Mouse (Mus musculus) hindbrain, embryonic 15.5 days (tissue): Measurements from ENCODE around the gene Dnajb5. TPM values are rescaled to one million over a fixed set of nuclear protein-coding genes. Genes with fewer than 3 reads are reported as not detected.

ENCODE experiments used
- ATAC-seq: fragments of 200-750 bp; cut with Nextera tagmentation; 2 replicates; pipeline ENCODE4 v1.8.0; 2017; ENCODE audit warnings: low read depth, moderate number of reproducible peaks, moderate TSS enrichment; ENCODE audit not compliant: low FRiP score
- H3K27ac ChIP-seq: fragments of 300-500 bp; sonication (generic); replicated peaks from 2 replicates; pipeline ENCODE4 v1.5.1; 2015; ENCODE audit warnings: mild to moderate bottlenecking, inconsistent platforms
- H3K27me3 ChIP-seq: fragments of 300-500 bp; sonication (generic); 2 replicates; pipeline ENCODE4 v1.6.1; 2015; ENCODE audit warnings: control low read depth, inconsistent platforms
- H3K36me3 ChIP-seq: fragments of 300-500 bp; sonication (generic); 2 replicates; pipeline ENCODE4 v1.6.1; 2015; ENCODE audit warnings: control low read depth, inconsistent platforms
- H3K4me1 ChIP-seq: fragments of 300-500 bp; sonication (generic); replicated peaks from 2 replicates; pipeline ENCODE4 v1.6.1; 2015; ENCODE audit warnings: control low read depth, inconsistent platforms
- H3K4me2 ChIP-seq: fragments of 300-500 bp; sonication (generic); 2 replicates; pipeline ENCODE4 v1.6.1; 2015; ENCODE audit warnings: moderate library complexity, mild to moderate bottlenecking, inconsistent platforms
- H3K4me3 ChIP-seq: fragments of 300-500 bp; sonication (generic); 2 replicates; pipeline ENCODE4 v1.5.1; 2015; ENCODE audit warnings: mild to moderate bottlenecking, inconsistent platforms
- H3K9ac ChIP-seq: fragments of 300-500 bp; sonication (generic); 2 replicates; pipeline ENCODE4 v1.6.1; 2015; ENCODE audit warnings: inconsistent platforms
- H3K9me3 ChIP-seq: fragments of 300-500 bp; sonication (generic); 2 replicates; pipeline ENCODE4 v1.6.1; 2016; ENCODE audit warnings: control low read depth, inconsistent platforms
- WGBS: fragments of 180-500 bp; shearing (Covaris S2); methylation state at CpG from one replicate; pipeline ENCODE4 v1.1.7; 2015; 5-methylcytosine and 5-hydroxymethylcytosine counted together
- polyA plus RNA-seq: library from polyadenylated mRNA; unstranded; fragments of >200 nt; fragmentation: Nextera tagmentation; extraction: Ambion mirVana; gene quantifications from 2 replicates; pipeline ENCODE4 v1.2.1, GENCODE M21; 2015

The Dnajb5 gene
- polyA plus RNA-seq: 36.7 and 46.3 TPM in 2 replicates

DNA sequence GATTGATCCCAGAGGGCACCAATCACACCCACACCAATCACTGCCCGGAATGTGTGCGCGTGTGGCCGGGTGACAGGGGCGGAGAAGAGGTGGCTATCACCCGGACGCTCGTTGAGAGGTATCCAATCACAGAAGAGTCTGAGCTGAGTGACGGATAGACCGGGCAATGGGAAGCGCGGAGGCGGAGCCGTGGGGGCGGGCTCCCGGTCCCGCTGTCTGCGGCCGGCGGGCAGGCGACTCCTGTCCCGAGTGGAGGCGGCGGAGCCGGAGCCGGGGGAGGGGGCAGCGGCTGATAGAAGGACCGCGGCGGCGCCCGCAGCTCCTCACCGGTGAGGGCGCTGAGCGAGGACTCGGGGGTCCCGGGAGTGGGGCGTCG lies at the start of gene Dnajb5:
TSS of gene Dnajb5 (plus strand) at position 139 of the 376 bp plus-strand sequence.
- peak; percentile 95 for ATAC-seq
- peaks cover 82% of the 10 kb centered on the region for H3K4me1 ChIP-seq
- no peaks in the 10 kb centered on the region for H3K36me3 ChIP-seq
- H3K27me3 ChIP-seq: no peaks in the 10 kb centered on the region
- H3K9ac ChIP-seq: peak within 1 kb of the TSS; percentile 93
- no peaks in the 10 kb centered on the region for H3K9me3 ChIP-seq
- peak within 1 kb of the TSS; percentile 76 for H3K4me2 ChIP-seq
- H3K4me3 ChIP-seq: peak within 1 kb of the TSS; percentile 76
- WGBS: under 1% methylated on average over 37 of the region's 39 CpGs
- H3K27ac ChIP-seq: peak within 1 kb of the TSS; percentile 97

DNA sequence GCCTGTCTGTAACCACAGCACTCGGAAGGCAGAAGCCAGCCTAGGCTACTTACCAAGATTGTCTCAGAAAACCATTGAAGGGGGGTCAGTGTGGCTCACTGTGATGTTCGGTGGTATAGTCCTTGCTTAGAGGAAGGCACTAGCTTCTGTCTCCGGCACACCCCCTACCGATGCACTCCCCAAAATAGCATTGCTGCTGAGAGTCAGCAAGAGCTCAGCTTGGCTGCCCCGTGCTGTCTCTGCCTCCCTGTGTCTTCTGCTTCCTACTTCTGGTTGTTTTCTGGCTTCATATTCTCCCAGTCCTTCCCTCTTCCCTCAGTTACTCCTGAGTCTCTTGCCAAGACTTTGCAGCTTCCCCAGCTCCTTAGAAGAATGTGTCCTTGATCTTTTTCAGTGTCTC lies 48.7 kb upstream of the Dnajb5 start:
- no peaks in the 10 kb centered on the region for H3K36me3 ChIP-seq
- H3K4me1 ChIP-seq: no peaks in the 10 kb centered on the region
- H3K27ac ChIP-seq: no peak overlapping the region
- H3K27me3 ChIP-seq: no peaks in the 10 kb centered on the region
- ATAC-seq: no peak
- WGBS: 60% methylated on average over 5 of the region's 5 CpGs
- no peak overlapping the region for H3K9ac ChIP-seq
- H3K4me2 ChIP-seq: no peak overlapping the region
- no peak overlapping the region for H3K4me3 ChIP-seq
- no peaks in the 10 kb centered on the region for H3K9me3 ChIP-seq

DNA sequence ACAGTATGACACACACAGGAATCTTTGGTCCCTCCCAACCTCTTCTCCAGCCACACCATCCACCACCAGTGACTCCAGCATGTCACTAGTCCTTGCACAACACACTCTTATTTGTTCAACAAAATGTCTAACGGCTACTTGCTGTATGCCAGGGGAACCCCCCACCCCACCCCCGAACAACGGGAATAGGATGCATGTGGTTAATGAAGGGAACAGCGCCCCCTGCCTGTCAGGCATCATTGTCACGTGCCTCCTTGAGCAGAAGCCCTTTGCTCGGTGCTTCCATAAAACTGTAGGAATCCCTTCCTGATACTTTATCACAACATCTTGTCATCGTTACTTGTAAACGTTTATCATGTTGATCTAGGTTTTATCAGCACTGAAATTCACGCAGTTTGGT lies 47.4 kb upstream of the Dnajb5 start:
- H3K9ac ChIP-seq: no peak overlapping the region
- no peaks in the 10 kb centered on the region for H3K27me3 ChIP-seq
- H3K4me1 ChIP-seq: no peaks in the 10 kb centered on the region
- 67% methylated on average over 9 of the region's 9 CpGs for WGBS
- no peak overlapping the region for H3K4me3 ChIP-seq
- no peak overlapping the region for H3K27ac ChIP-seq
- no peak overlapping the region for H3K4me2 ChIP-seq
- H3K36me3 ChIP-seq: no peaks in the 10 kb centered on the region
- no peaks in the 10 kb centered on the region for H3K9me3 ChIP-seq
- no peak for ATAC-seq

DNA sequence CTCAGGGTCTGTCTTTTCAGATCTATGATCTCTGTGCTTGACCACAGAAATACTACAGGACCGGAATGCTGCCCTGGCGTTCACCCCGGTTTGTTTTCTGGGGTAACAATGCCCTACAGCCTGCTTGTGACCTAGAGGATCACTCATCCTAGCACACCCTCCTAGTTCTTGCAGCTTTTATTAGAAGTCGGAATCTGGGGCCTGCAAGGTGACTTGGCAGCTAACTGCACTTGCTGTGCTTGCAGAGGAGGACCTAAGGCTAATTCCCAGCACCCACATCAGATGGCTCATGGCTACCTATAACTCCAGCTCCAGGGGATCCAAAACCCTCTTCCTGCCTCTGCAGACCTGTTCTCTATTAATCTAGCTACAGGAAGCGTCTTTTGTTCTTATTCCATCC lies 46.9 kb upstream of the Dnajb5 start:
- H3K4me2 ChIP-seq: no peak overlapping the region
- H3K4me1 ChIP-seq: no peaks in the 10 kb centered on the region
- H3K27ac ChIP-seq: no peak overlapping the region
- no peaks in the 10 kb centered on the region for H3K36me3 ChIP-seq
- H3K9ac ChIP-seq: no peak overlapping the region
- no peaks in the 10 kb centered on the region for H3K9me3 ChIP-seq
- no peak overlapping the region for H3K4me3 ChIP-seq
- no peaks in the 10 kb centered on the region for H3K27me3 ChIP-seq
- WGBS: 89% methylated on average over 5 of the region's 5 CpGs
- ATAC-seq: no peak

DNA sequence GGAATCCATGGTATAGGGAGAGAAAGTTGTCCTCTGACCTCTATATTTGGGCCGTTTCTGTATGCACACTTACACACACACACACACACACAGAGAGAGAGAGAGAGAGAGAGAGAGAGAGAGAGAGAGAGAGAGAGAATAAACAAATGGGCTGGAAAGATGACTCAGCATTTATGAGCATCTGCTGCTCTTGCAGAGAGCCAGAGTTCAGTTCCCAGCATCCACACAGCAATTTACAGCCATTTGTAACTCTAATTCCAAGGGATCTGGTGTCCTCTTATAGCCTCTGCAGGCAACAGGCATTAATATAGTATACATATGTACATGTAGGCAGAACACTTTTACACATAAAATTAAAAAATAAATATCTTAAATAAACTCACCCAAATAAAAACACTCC lies 45.7 kb upstream of the Dnajb5 start:
- H3K4me2 ChIP-seq: no peak overlapping the region
- no peaks in the 10 kb centered on the region for H3K4me1 ChIP-seq
- H3K36me3 ChIP-seq: no peaks in the 10 kb centered on the region
- no peaks in the 10 kb centered on the region for H3K9me3 ChIP-seq
- no peak overlapping the region for H3K27ac ChIP-seq
- no peak overlapping the region for H3K9ac ChIP-seq
- H3K4me3 ChIP-seq: no peak overlapping the region
- ATAC-seq: no peak
- H3K27me3 ChIP-seq: no peaks in the 10 kb centered on the region
- 73% methylated on average over 1 of the region's 1 CpGs for WGBS

DNA sequence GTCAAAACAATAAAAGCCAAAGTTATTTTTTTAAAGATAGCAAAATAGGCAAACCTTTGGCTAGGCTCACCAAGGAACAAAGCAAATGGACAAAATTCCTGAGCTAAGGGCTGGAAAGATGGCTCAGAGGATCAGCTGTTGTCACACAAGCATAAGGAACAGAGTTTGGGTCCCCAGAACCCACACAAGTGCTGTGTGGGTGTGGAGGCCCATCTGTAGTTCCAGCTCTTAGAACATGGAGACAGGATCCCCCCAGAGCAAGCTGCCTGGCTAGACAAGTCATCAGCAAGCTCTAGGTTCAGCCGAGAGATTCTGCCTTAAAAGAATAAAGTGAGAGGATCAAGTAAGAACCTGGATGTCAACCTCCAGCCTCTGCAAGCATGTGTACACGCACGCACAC lies 45.1 kb upstream of the Dnajb5 start:
- no peak overlapping the region for H3K27ac ChIP-seq
- H3K4me2 ChIP-seq: no peak overlapping the region
- ATAC-seq: no peak
- WGBS: 94% methylated on average over 3 of the region's 3 CpGs
- H3K9me3 ChIP-seq: no peaks in the 10 kb centered on the region
- H3K27me3 ChIP-seq: no peaks in the 10 kb centered on the region
- H3K9ac ChIP-seq: no peak overlapping the region
- H3K4me3 ChIP-seq: no peak overlapping the region
- H3K4me1 ChIP-seq: no peaks in the 10 kb centered on the region
- no peaks in the 10 kb centered on the region for H3K36me3 ChIP-seq

DNA sequence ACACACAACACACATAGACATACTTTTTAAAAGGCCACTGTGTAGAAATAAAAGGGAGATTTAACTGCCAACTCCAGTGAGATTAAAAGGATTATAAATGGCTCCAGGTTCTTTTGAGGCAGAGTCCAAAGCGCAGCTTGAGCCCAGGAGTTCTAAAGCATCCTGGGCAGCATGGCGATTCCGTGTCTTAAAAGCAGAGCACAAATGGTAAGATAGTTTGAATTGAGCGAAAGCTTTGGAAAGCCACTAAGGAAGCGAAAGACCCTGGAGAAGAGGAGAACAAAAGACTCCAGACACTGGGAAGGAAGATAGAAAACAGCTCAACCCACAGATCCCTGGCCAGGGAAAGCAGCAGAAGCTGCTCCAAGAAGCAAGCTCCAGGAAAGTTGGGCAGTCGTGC lies 44.6 kb upstream of the Dnajb5 start:
- H3K4me3 ChIP-seq: no peak overlapping the region
- no peak overlapping the region for H3K27ac ChIP-seq
- 73% methylated on average over 6 of the region's 6 CpGs for WGBS
- H3K4me1 ChIP-seq: no peaks in the 10 kb centered on the region
- ATAC-seq: no peak
- no peak overlapping the region for H3K9ac ChIP-seq
- H3K27me3 ChIP-seq: no peaks in the 10 kb centered on the region
- H3K9me3 ChIP-seq: no peaks in the 10 kb centered on the region
- no peaks in the 10 kb centered on the region for H3K36me3 ChIP-seq
- no peak overlapping the region for H3K4me2 ChIP-seq

DNA sequence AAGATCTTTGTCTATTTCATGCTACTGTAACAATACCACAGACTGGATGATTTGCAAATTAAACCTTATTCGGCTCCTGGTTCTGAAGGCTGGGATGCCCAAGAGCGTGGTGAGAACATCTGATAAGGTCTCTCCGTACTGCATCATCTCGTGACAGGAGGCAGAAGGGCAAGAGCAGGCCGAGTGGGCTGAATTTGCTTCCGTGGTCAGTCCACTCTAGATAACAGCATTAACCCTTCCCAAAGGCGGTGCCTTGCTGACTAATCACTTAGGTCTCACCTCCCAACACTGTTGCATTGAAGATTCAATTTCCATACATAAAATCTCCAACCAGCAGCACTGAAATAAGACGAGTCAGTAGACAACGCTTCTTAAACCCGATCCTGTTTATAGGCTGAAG lies 36.2 kb upstream of the Dnajb5 start:
- H3K27me3 ChIP-seq: peaks cover 5% of the 10 kb centered on the region
- H3K9ac ChIP-seq: no peak overlapping the region
- no peaks in the 10 kb centered on the region for H3K9me3 ChIP-seq
- ATAC-seq: no peak
- H3K4me2 ChIP-seq: no peak overlapping the region
- 49% methylated on average over 10 of the region's 10 CpGs for WGBS
- peaks cover 6% of the 10 kb centered on the region for H3K4me1 ChIP-seq
- H3K36me3 ChIP-seq: no peaks in the 10 kb centered on the region
- H3K4me3 ChIP-seq: no peak overlapping the region
- H3K27ac ChIP-seq: no peak overlapping the region

DNA sequence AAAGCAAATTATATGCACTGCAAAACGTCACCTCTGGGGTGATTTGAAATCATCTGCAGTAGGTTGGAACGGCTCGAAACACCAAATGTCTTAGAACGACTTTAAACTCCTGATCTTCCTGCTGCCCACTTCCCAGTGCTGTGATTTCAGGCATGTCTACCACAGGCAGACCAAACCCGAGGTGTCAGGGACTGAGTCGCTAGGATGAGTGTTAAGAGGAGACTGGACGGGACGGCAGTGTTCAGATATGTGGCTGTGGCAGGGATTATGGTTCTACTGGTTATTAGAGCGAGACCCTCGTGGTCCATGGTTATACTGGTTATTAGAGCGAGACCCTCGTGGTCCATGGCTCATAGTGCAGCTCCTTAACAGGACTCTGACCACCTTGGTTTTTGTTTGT lies 34.3 kb upstream of the Dnajb5 start:
- Histone ChIP-seq H3K4me1 (peaks cover 12% of the 10 kb centered on the region), H3K4me3 (no peak overlapping the region), H3K27ac (no peak overlapping the region), H3K36me3 (no peaks in the 10 kb centered on the region), H3K9me3 (no peaks in the 10 kb centered on the region), H3K27me3 (peaks cover 5% of the 10 kb centered on the region), H3K4me2 (no peak overlapping the region), H3K9ac (no peak overlapping the region)
- ATAC-seq: no peak
- 85% methylated on average over 12 of the region's 12 CpGs for WGBS

DNA sequence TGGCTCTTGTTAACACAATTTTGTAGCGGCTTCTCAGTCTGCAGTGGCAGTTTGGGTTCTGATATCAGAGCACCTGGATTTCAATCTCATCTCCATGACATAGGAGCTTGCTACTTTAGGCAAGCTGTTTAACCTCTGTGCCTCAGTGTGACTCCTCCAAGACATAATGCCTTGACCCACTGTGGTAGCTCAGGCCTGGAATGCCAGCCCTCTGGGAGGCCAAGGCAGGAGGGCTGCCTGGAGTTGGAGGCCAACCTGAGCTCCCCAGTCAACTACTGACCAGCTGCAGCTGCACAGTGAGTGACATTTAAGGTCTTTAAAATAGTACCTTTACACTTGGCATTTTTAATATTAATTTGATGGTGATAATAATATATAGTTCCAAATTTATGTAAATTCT lies 33.6 kb upstream of the Dnajb5 start:
- peaks cover 5% of the 10 kb centered on the region for H3K27me3 ChIP-seq
- ATAC-seq: no peak
- H3K4me2 ChIP-seq: peak overlapping the region; percentile 93
- H3K27ac ChIP-seq: no peak overlapping the region
- H3K4me1 ChIP-seq: peaks cover 16% of the 10 kb centered on the region
- H3K4me3 ChIP-seq: peak overlapping the region; percentile 85
- H3K9ac ChIP-seq: no peak overlapping the region
- 80% methylated on average over 1 of the region's 1 CpGs for WGBS
- no peaks in the 10 kb centered on the region for H3K9me3 ChIP-seq
- no peaks in the 10 kb centered on the region for H3K36me3 ChIP-seq

DNA sequence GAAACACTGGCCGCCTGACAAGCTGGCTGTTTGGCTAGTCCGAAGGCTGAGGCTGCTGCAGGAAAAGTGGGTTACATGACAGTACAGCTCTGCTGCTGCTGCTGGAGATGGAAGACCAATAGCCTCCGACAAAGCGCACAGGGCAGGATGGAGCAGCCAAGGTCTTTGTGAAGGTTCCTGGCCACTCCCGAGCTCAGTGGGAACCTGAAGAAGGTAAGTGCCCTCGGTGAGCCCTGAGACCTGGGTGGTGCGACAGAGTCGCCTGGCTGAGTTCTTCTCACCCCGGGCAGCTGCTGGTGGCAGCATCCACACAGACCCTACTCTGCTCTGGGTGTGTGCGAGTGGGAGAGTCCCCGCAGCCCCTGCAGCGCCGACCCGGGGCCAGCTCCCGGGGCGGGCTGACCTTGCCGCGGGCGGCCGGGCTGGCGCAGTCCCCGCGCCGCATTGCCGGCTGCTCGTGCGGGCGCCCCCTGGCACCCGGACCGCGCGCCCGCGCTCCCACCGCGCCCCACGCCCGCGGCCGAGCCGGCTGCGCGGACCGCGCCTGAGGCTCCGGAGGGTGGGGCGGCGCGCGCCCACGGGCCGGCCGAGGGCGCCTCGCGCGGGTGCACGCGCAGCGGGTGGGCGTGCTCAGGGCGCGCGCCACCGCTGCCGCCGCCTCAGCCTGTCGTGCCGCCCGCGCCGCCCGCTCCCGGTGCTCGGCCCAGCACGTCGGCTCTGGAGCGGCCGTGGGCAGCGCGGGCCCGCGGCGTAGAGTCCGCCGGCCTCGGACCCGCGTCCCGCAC lies 32.8 kb upstream of the Dnajb5 start, which contains the start of gene Phf24:
TSS of gene Phf24 (plus strand) at position 44 of the 785 bp plus-strand sequence.
- peaks cover 22% of the 10 kb centered on the region for H3K4me1 ChIP-seq
- peak within 1 kb of the TSS; percentile 93 for H3K4me2 ChIP-seq
- under 1% methylated on average over 64 of the region's 90 CpGs for WGBS
- ATAC-seq: peak; percentile 90
- H3K27me3 ChIP-seq: peaks cover 5% of the 10 kb centered on the region
- no peaks in the 10 kb centered on the region for H3K9me3 ChIP-seq
- peak within 1 kb of the TSS; percentile 94 for H3K9ac ChIP-seq
- H3K27ac ChIP-seq: peak within 1 kb of the TSS; percentile 84
- H3K36me3 ChIP-seq: no peaks in the 10 kb centered on the region
- peak within 1 kb of the TSS; percentile 85 for H3K4me3 ChIP-seq

DNA sequence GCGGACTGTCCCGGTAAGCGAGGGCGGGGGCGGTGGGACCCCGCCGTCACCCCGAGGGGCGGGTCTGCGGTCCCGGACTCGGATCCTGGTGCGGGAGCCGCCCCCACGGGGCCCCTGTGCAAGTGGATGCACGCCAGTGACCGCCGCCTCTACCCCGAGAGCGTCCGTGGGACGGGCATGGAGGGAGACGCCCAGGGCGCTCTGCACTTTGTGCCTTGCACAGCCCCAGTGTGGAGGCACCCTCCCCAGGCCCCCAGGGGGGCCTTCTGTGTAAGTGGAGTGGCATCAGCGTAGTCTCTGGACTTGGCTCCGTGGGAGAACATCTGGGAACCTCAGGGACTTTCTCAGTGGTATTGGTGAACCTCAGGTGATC lies 32.2 kb upstream of the Dnajb5 start:
- ATAC-seq: peak; percentile 67
- Histone ChIP-seq H3K36me3 (no peaks in the 10 kb centered on the region), H3K4me2 (peak overlapping the region; percentile 93), H3K4me3 (peak overlapping the region; percentile 85), H3K4me1 (peaks cover 22% of the 10 kb centered on the region), H3K27me3 (peaks cover 5% of the 10 kb centered on the region), H3K27ac (peak overlapping the region; percentile 84), H3K9me3 (no peaks in the 10 kb centered on the region), H3K9ac (peak overlapping the region; percentile 94)
- 3% methylated on average over 25 of the region's 26 CpGs for WGBS

DNA sequence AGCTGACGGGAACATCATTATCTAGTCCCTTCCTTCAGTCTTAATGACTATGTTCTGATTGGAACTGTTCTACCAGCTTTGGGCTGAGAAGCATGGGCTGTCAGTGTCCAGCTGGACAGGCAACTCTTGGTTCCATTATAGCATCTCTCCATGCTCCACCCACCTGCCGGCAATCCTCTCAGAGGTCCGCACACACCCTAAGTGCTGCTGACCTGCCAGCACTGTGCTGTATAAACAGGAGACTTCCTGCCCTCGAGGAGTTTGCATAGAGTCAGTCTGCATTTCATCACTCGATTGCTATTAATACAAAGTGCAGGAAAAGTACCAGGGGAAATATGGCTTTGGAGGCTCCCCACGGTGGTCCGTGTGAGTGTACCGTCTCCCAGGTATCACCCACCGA lies 28.9 kb upstream of the Dnajb5 start:
- Histone ChIP-seq H3K36me3 (no peaks in the 10 kb centered on the region), H3K9me3 (no peaks in the 10 kb centered on the region), H3K27me3 (peaks cover under 1% of the 10 kb centered on the region; the same call in 1 of the 2 replicates), H3K4me3 (no peak overlapping the region), H3K4me1 (peaks cover 22% of the 10 kb centered on the region), H3K27ac (no peak overlapping the region), H3K4me2 (no peak overlapping the region), H3K9ac (no peak overlapping the region)
- ATAC-seq: no peak
- WGBS: 79% methylated on average over 9 of the region's 9 CpGs
